Mouse (Mus musculus): ENCODE measurements around the gene Isy1. TPM values are rescaled to one million over a fixed set of nuclear protein-coding genes. Genes with fewer than 3 reads are reported as not detected.

The Isy1 gene
- total and polyA plus RNA-seq, 2 experiments from 2014 or later = 16.7 to 40.5 TPM

DNA sequence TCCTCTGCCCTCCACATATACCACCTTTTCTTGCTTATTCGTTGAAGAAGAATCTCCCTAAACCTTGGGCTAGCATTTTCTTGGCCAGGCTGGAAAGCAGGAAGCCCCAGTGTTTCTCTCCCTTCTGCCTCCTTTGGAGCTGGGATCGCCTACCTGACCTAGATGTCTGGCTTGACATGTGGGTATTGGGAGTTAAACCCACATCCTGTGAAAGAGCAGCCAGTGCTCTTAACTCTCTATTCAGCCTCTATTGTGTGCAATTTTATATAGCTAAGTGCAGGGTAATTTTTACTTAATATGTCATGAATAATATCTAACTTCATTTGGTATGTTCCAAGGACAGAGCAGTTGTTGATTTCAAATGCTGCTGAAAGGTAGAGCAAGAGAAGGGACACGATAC, 41.0 kb upstream of the Isy1 start:
- H3K4me3 ChIP-seq (ENCODE audit: low read depth, low read length) = no peak overlapping the region
- TF ChIP-seq CTCF (IDR thresholded peaks at IDR 0.05; ENCODE audit: low read depth) (no peak), EP300 (IDR thresholded peaks at IDR 0.05; ENCODE audit: low read depth) (no peak)
- ATAC-seq (ENCODE audit: insufficient read depth, low read depth) = no peak

DNA sequence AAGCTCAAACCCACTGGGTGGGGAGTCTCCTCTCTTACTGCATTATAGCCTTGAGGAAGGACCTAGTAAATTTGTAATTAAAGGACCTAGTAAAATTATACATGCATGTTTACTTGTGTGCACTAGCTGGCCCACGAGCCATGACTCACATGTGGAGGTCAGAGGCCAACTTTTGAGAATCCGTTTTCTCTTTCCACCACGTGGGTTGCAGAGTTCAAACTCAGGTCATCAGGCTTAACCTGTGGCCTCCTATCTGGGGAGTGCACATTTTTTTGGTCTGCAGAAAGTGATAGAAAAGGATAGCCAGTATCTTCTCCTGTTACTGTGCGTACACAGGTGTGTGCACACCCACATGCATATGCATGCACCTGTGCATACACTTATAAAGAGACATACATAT, 40.4 kb upstream of the Isy1 start:
- ATAC-seq (ENCODE audit: insufficient read depth, low read depth) (no peak), DNase-seq (ENCODE audit: low spot score) (no peak)
- H3K27ac ChIP-seq (ENCODE audit: low read depth) = no peak overlapping the region
- H3K27me3 ChIP-seq (ENCODE audit: control insufficient read depth, insufficient read depth, low read length) = no peaks in the 10 kb centered on the region
- H3K4me1 ChIP-seq (ENCODE audit: control insufficient read depth, insufficient read depth) = no peaks in the 10 kb centered on the region
- H3K4me2 ChIP-seq (ENCODE audit: low read depth, low read length) = no peak overlapping the region
- no peaks in the 10 kb centered on the region for H3K36me3 ChIP-seq (replicated peaks; ENCODE audit: control insufficient read depth, insufficient read depth, low read length)
- no peaks in the 10 kb centered on the region for H3K9me3 ChIP-seq (replicated peaks; ENCODE audit: control insufficient read depth, low read length)
- H3K9ac ChIP-seq (replicated peaks; ENCODE audit: low read depth, low read length) = no peak overlapping the region
- no peak overlapping the region for H3K4me3 ChIP-seq (ENCODE audit: low read depth, low read length)
- TF ChIP-seq CTCF (IDR thresholded peaks at IDR 0.05; ENCODE audit: low read depth) (no peak), EP300 (IDR thresholded peaks at IDR 0.05; ENCODE audit: low read depth) (no peak)
- WGBS = 32% methylated on average over 4 of the region's 4 CpGs

More for the DNA sequence above, 41.0 kb upstream of the Isy1 start:
- DNase-seq (ENCODE audit: low spot score) = no peak
- Histone ChIP-seq H3K27ac (ENCODE audit: low read depth) (no peak overlapping the region), H3K27me3 (ENCODE audit: control insufficient read depth, insufficient read depth, low read length) (no peaks in the 10 kb centered on the region), H3K36me3 (replicated peaks; ENCODE audit: control insufficient read depth, insufficient read depth, low read length) (no peaks in the 10 kb centered on the region), H3K9me3 (replicated peaks; ENCODE audit: control insufficient read depth, low read length) (no peaks in the 10 kb centered on the region), H3K4me2 (ENCODE audit: low read depth, low read length) (no peak overlapping the region), H3K4me1 (ENCODE audit: control insufficient read depth, insufficient read depth) (no peaks in the 10 kb centered on the region), H3K9ac (replicated peaks; ENCODE audit: low read depth, low read length) (no peak overlapping the region)
- 53% methylated on average over 3 of the region's 3 CpGs for WGBS

DNA sequence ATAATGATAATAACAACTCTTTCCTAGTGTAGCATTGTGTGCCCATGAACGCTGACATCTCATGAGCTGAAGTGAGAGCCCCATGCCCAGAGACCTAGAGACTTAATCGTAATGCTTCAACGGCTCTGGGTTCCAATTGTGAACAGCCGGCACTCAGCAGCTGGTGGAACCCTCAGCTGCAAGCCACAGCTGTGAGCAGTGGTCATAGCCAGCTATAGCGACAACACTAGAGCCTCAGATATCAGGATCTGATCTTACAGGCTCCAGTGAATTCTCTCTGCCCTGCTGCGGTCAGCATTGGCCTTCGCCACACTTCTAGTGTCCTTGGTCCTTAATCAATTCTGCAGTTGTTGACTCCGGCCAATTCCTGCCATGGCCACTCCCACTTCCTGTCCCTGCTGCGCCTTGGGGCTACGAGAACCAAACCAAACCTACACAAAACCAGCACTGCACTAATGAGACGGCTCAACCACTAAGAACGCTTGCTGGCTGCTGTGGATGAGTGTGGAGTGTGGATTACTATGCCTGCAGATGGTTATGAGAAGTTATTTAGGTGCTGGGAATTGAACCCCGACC, 37.6 kb upstream of the Isy1 start:
- WGBS = 64% methylated on average over 13 of the region's 13 CpGs
- ATAC-seq (ENCODE audit: insufficient read depth, low read depth) = peak; percentile 53; the same call in 1 of the 2 replicates
- TF ChIP-seq CTCF (IDR thresholded peaks at IDR 0.05; ENCODE audit: low read depth) = no peak
- TF ChIP-seq EP300 (IDR thresholded peaks at IDR 0.05; ENCODE audit: low read depth) = no peak
- H3K4me2 ChIP-seq (ENCODE audit: low read depth, low read length) = no peak overlapping the region
- H3K4me3 ChIP-seq (ENCODE audit: low read depth, low read length) = no peak overlapping the region
- H3K36me3 ChIP-seq (replicated peaks; ENCODE audit: control insufficient read depth, insufficient read depth, low read length) = no peaks in the 10 kb centered on the region
- no peak for DNase-seq (ENCODE audit: low spot score)
- no peaks in the 10 kb centered on the region; the same call in 1 of the 2 replicates for H3K4me1 ChIP-seq (ENCODE audit: control insufficient read depth, insufficient read depth)
- H3K9me3 ChIP-seq (replicated peaks; ENCODE audit: control insufficient read depth, low read length) = no peaks in the 10 kb centered on the region
- H3K27me3 ChIP-seq (ENCODE audit: control insufficient read depth, insufficient read depth, low read length) = no peaks in the 10 kb centered on the region
- 0 out of 2 replicates have a peak overlapping the region, but pooled peaks have one; percentile 23 for H3K27ac ChIP-seq (ENCODE audit: low read depth)
- H3K9ac ChIP-seq (replicated peaks; ENCODE audit: low read depth, low read length) = no peak overlapping the region

DNA sequence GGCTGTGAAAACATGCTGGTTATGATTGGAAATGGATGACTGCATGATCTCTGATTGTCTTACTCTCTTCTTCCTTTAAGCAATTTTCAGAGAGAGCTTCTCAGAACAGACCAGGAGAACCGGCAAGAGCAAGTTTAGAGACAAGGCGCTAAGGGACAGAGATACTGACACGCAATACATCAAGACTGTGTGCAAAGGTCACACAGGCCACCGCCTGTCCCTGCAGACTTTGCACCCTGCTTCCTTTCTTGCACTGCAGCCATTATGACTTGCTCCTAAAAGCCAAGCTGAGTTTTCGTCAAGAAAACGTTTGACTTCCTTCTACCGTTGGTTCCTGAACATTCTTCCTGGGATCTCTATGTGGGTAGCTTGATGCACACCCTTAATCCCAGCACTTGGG, 37.0 kb upstream of the Isy1 start:
- Histone ChIP-seq H3K4me3 (ENCODE audit: low read depth, low read length) (no peak overlapping the region), H3K36me3 (replicated peaks; ENCODE audit: control insufficient read depth, insufficient read depth, low read length) (no peaks in the 10 kb centered on the region), H3K4me1 (ENCODE audit: control insufficient read depth, insufficient read depth) (no peaks in the 10 kb centered on the region; the same call in 1 of the 2 replicates), H3K27ac (ENCODE audit: low read depth) (no peak overlapping the region), H3K27me3 (ENCODE audit: control insufficient read depth, insufficient read depth, low read length) (no peaks in the 10 kb centered on the region), H3K9me3 (replicated peaks; ENCODE audit: control insufficient read depth, low read length) (no peaks in the 10 kb centered on the region), H3K4me2 (ENCODE audit: low read depth, low read length) (no peak overlapping the region), H3K9ac (replicated peaks; ENCODE audit: low read depth, low read length) (no peak overlapping the region)
- no peak for TF ChIP-seq EP300 (IDR thresholded peaks at IDR 0.05; ENCODE audit: low read depth)
- no peak for TF ChIP-seq CTCF (IDR thresholded peaks at IDR 0.05; ENCODE audit: low read depth)
- no peak for ATAC-seq (ENCODE audit: insufficient read depth, low read depth)
- WGBS = 73% methylated on average over 7 of the region's 7 CpGs
- DNase-seq (ENCODE audit: low spot score) = no peak

DNA sequence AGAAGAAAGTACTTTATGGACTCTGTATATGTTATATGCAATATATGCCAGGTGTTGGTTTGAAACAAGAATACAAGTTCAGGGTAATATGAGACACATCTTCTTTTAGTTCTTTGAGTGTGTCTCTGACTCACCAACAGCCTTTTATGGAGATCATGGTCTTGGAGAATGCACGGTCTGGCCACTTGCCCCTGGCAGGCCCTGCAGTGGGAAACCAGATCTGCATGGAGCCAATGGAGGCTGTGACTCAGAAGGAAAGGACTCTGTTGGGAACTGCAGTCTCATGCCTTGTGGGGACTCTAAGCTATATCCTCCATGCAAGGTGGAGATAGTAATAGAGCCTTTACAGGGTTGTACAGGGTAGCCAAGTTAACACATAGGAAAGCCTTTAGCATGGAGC, 36.5 kb upstream of the Isy1 start:
- Histone ChIP-seq H3K27me3 (ENCODE audit: control insufficient read depth, insufficient read depth, low read length) (no peaks in the 10 kb centered on the region), H3K27ac (ENCODE audit: low read depth) (no peak overlapping the region)
- 44% methylated on average over 1 of the region's 1 CpGs for WGBS

DNA sequence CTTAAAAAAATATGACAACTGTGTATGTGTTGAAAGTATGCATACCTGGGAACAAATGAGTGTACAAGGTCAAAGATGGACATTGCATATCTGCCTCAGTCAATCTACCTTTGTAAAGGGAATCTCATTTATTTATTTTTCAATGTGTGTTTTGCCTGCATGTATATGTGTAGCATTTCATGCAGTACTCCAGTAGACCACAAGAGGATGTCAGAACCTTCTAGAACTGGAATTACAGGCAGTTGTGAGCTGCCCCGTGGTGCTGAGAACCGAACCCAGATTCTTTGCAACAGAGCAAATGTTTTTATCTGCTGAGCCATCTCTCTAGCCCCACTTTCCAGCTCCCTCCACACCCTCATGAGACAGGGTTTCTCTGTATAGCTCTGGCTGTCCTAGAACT, 35.4 kb upstream of the Isy1 start:
- H3K9ac ChIP-seq (replicated peaks; ENCODE audit: low read depth, low read length) = no peak overlapping the region
- TF ChIP-seq EP300 (IDR thresholded peaks at IDR 0.05; ENCODE audit: low read depth) (no peak), CTCF (IDR thresholded peaks at IDR 0.05; ENCODE audit: low read depth) (no peak)
- H3K4me1 ChIP-seq (ENCODE audit: control insufficient read depth, insufficient read depth) = no peaks in the 10 kb centered on the region; the same call in 1 of the 2 replicates
- DNase-seq (ENCODE audit: low spot score) = no peak
- 87% methylated on average over 2 of the region's 2 CpGs for WGBS
- H3K27ac ChIP-seq (ENCODE audit: low read depth) = no peak overlapping the region
- no peak overlapping the region for H3K4me2 ChIP-seq (ENCODE audit: low read depth, low read length)
- H3K36me3 ChIP-seq (replicated peaks; ENCODE audit: control insufficient read depth, insufficient read depth, low read length) = no peaks in the 10 kb centered on the region
- H3K9me3 ChIP-seq (replicated peaks; ENCODE audit: control insufficient read depth, low read length) = no peaks in the 10 kb centered on the region
- H3K4me3 ChIP-seq (ENCODE audit: low read depth, low read length) = no peak overlapping the region
- no peak for ATAC-seq (ENCODE audit: insufficient read depth, low read depth)
- H3K27me3 ChIP-seq (ENCODE audit: control insufficient read depth, insufficient read depth, low read length) = no peaks in the 10 kb centered on the region

More for the DNA sequence above, 36.5 kb upstream of the Isy1 start:
- no peaks in the 10 kb centered on the region for H3K36me3 ChIP-seq (replicated peaks; ENCODE audit: control insufficient read depth, insufficient read depth, low read length)
- TF ChIP-seq CTCF (IDR thresholded peaks at IDR 0.05; ENCODE audit: low read depth) = no peak
- no peak overlapping the region for H3K9ac ChIP-seq (replicated peaks; ENCODE audit: low read depth, low read length)
- DNase-seq (ENCODE audit: low spot score) = no peak
- H3K4me2 ChIP-seq (ENCODE audit: low read depth, low read length) = no peak overlapping the region
- no peak; the same call in 1 of the 2 replicates for ATAC-seq (ENCODE audit: insufficient read depth, low read depth)
- no peaks in the 10 kb centered on the region; the same call in 1 of the 2 replicates for H3K4me1 ChIP-seq (ENCODE audit: control insufficient read depth, insufficient read depth)
- no peak overlapping the region for H3K4me3 ChIP-seq (ENCODE audit: low read depth, low read length)
- no peaks in the 10 kb centered on the region for H3K9me3 ChIP-seq (replicated peaks; ENCODE audit: control insufficient read depth, low read length)

All from heart, postnatal 0 days (tissue).